Mouse (Mus musculus): ENCODE measurements around the gene D7Ertd443e. TPM values are rescaled to one million over a fixed set of nuclear protein-coding genes. Genes with fewer than 3 reads are reported as not detected.

The D7Ertd443e gene
- polyA plus RNA-seq, 1 experiment from 2014 or later, result 0.13 TPM

- no peak for ATAC-seq
- no peaks in the 10 kb centered on the region for H3K27me3 ChIP-seq
- H3K4me3 ChIP-seq (replicated peaks), result no peak overlapping the region
- H3K27ac ChIP-seq, result no peak overlapping the region
- WGBS, result 83% methylated on average over 5 of the region's 5 CpGs
- H3K9me3 ChIP-seq, result no peaks in the 10 kb centered on the region
- H3K9ac ChIP-seq (replicated peaks), result no peak overlapping the region
- no peak overlapping the region for H3K4me2 ChIP-seq (replicated peaks)
- no peaks in the 10 kb centered on the region for H3K36me3 ChIP-seq
- no peaks in the 10 kb centered on the region for H3K4me1 ChIP-seq (replicated peaks)
Observed at GRCm38 (mm10) chr7:134272956-134273355, 112.5 kb downstream of the D7Ertd443e start.

- Histone ChIP-seq H3K27me3 (no peaks in the 10 kb centered on the region), H3K4me1 (replicated peaks) (no peaks in the 10 kb centered on the region), H3K9me3 (no peaks in the 10 kb centered on the region), H3K36me3 (no peaks in the 10 kb centered on the region), H3K9ac (replicated peaks) (no peak overlapping the region), H3K4me3 (replicated peaks) (no peak overlapping the region), H3K27ac (no peak overlapping the region), H3K4me2 (replicated peaks) (no peak overlapping the region)
- 70% methylated on average over 4 of the region's 4 CpGs for WGBS
- no peak for ATAC-seq
Observed at GRCm38 (mm10) chr7:134272421-134272820, 113.0 kb downstream of the D7Ertd443e start.

GRCm38 (mm10) chr7:134265783-134266182 lies 119.7 kb downstream of the D7Ertd443e start:
- no peak for ATAC-seq

GRCm38 (mm10) chr7:134263146-134263906 lies 122.1 kb downstream of the D7Ertd443e start:
- WGBS, result 38% methylated on average over 4 of the region's 4 CpGs
- no peaks in the 10 kb centered on the region for H3K27me3 ChIP-seq
- ATAC-seq, result peak; percentile 58; the same call in 1 of the 2 replicates

More at GRCm38 (mm10) chr7:134265783-134266182, 119.7 kb downstream of the D7Ertd443e start:
- Histone ChIP-seq H3K9ac (replicated peaks) (no peak overlapping the region), H3K27me3 (no peaks in the 10 kb centered on the region), H3K9me3 (no peaks in the 10 kb centered on the region), H3K36me3 (no peaks in the 10 kb centered on the region), H3K4me3 (replicated peaks) (no peak overlapping the region), H3K27ac (no peak overlapping the region), H3K4me1 (replicated peaks) (0 out of 2 replicates have a peak, but pooled peaks cover 6% of the 10 kb centered on the region), H3K4me2 (replicated peaks) (no peak overlapping the region)
- WGBS, result 79% methylated on average over 4 of the region's 4 CpGs

GRCm38 (mm10) chr7:134261003-134261701 lies 124.3 kb downstream of the D7Ertd443e start:
- Histone ChIP-seq H3K4me1 (replicated peaks) (0 out of 2 replicates have a peak, but pooled peaks cover 6% of the 10 kb centered on the region), H3K4me3 (replicated peaks) (no peak overlapping the region), H3K27me3 (no peaks in the 10 kb centered on the region), H3K27ac (no peak overlapping the region), H3K36me3 (no peaks in the 10 kb centered on the region), H3K9me3 (no peaks in the 10 kb centered on the region), H3K9ac (replicated peaks) (no peak overlapping the region), H3K4me2 (replicated peaks) (no peak overlapping the region)
- ATAC-seq, result no peak
- WGBS, result 60% methylated on average over 4 of the region's 4 CpGs

More at GRCm38 (mm10) chr7:134263146-134263906, 122.1 kb downstream of the D7Ertd443e start:
- H3K9me3 ChIP-seq, result no peaks in the 10 kb centered on the region
- H3K9ac ChIP-seq (replicated peaks), result no peak overlapping the region
- no peak overlapping the region for H3K27ac ChIP-seq
- no peak overlapping the region for H3K4me3 ChIP-seq (replicated peaks)
- 0 out of 2 replicates have a peak, but pooled peaks cover 6% of the 10 kb centered on the region for H3K4me1 ChIP-seq (replicated peaks)
- H3K4me2 ChIP-seq (replicated peaks), result no peak overlapping the region
- no peaks in the 10 kb centered on the region for H3K36me3 ChIP-seq

- H3K4me1 ChIP-seq (replicated peaks), result peaks cover 5% of the 10 kb centered on the region; the same call in 1 of the 2 replicates
- H3K4me2 ChIP-seq (replicated peaks), result no peak overlapping the region
- 84% methylated on average over 7 of the region's 7 CpGs for WGBS
- H3K4me3 ChIP-seq (replicated peaks), result no peak overlapping the region
- H3K9ac ChIP-seq (replicated peaks), result no peak overlapping the region
- no peaks in the 10 kb centered on the region for H3K27me3 ChIP-seq
- ATAC-seq, result no peak
- H3K27ac ChIP-seq, result no peak overlapping the region
- no peaks in the 10 kb centered on the region for H3K9me3 ChIP-seq
- no peaks in the 10 kb centered on the region for H3K36me3 ChIP-seq
Observed at GRCm38 (mm10) chr7:134250273-134250870, 135.1 kb downstream of the D7Ertd443e start.

- Histone ChIP-seq H3K4me1 (replicated peaks) (peaks cover 5% of the 10 kb centered on the region; the same call in 1 of the 2 replicates), H3K27ac (no peak overlapping the region), H3K9me3 (no peaks in the 10 kb centered on the region), H3K9ac (replicated peaks) (no peak overlapping the region), H3K36me3 (no peaks in the 10 kb centered on the region), H3K4me2 (replicated peaks) (no peak overlapping the region), H3K4me3 (replicated peaks) (no peak overlapping the region), H3K27me3 (no peaks in the 10 kb centered on the region)
- no peak for ATAC-seq
- 96% methylated on average over 2 of the region's 2 CpGs for WGBS
Observed at GRCm38 (mm10) chr7:134248041-134248440, 137.4 kb downstream of the D7Ertd443e start.

- Histone ChIP-seq H3K4me2 (replicated peaks) (no peak overlapping the region), H3K36me3 (no peaks in the 10 kb centered on the region), H3K27ac (no peak overlapping the region), H3K9me3 (no peaks in the 10 kb centered on the region), H3K4me1 (replicated peaks) (peaks cover 5% of the 10 kb centered on the region; the same call in 1 of the 2 replicates), H3K27me3 (no peaks in the 10 kb centered on the region), H3K4me3 (replicated peaks) (no peak overlapping the region), H3K9ac (replicated peaks) (no peak overlapping the region)
- ATAC-seq, result no peak
- WGBS, result 17% methylated on average over 5 of the region's 5 CpGs
Observed at GRCm38 (mm10) chr7:134246624-134247023, 138.8 kb downstream of the D7Ertd443e start.

- Histone ChIP-seq H3K4me2 (replicated peaks) (no peak overlapping the region), H3K9me3 (no peaks in the 10 kb centered on the region), H3K4me1 (replicated peaks) (peaks cover 5% of the 10 kb centered on the region; the same call in 1 of the 2 replicates), H3K4me3 (replicated peaks) (no peak overlapping the region), H3K9ac (replicated peaks) (no peak overlapping the region), H3K27ac (no peak overlapping the region), H3K36me3 (no peaks in the 10 kb centered on the region), H3K27me3 (no peaks in the 10 kb centered on the region)
- WGBS, result 83% methylated on average over 1 of the region's 1 CpGs
- no peak for ATAC-seq
Observed at GRCm38 (mm10) chr7:134242773-134243172, 142.7 kb downstream of the D7Ertd443e start.

GRCm38 (mm10) chr7:134241212-134241611 lies 144.2 kb downstream of the D7Ertd443e start:
- H3K9me3 ChIP-seq, result no peaks in the 10 kb centered on the region
- no peak overlapping the region for H3K27ac ChIP-seq
- H3K4me3 ChIP-seq (replicated peaks), result no peak overlapping the region
- H3K36me3 ChIP-seq, result no peaks in the 10 kb centered on the region
- no peak overlapping the region for H3K4me2 ChIP-seq (replicated peaks)
- ATAC-seq, result no peak
- H3K4me1 ChIP-seq (replicated peaks), result peaks cover under 1% of the 10 kb centered on the region; the same call in 1 of the 2 replicates
- no peaks in the 10 kb centered on the region for H3K27me3 ChIP-seq
- WGBS, result 81% methylated on average over 4 of the region's 4 CpGs
- no peak overlapping the region for H3K9ac ChIP-seq (replicated peaks)

- no peaks in the 10 kb centered on the region for H3K36me3 ChIP-seq
- H3K4me2 ChIP-seq (replicated peaks), result no peak overlapping the region
- WGBS, result 94% methylated on average over 1 of the region's 1 CpGs
- H3K27me3 ChIP-seq, result no peaks in the 10 kb centered on the region
- no peak overlapping the region for H3K4me3 ChIP-seq (replicated peaks)
- no peaks in the 10 kb centered on the region for H3K4me1 ChIP-seq (replicated peaks)
- H3K9me3 ChIP-seq, result no peaks in the 10 kb centered on the region
- no peak for ATAC-seq
- H3K27ac ChIP-seq, result no peak overlapping the region
- no peak overlapping the region for H3K9ac ChIP-seq (replicated peaks)
Observed at GRCm38 (mm10) chr7:134240579-134240978, 144.9 kb downstream of the D7Ertd443e start.

- no peaks in the 10 kb centered on the region for H3K4me1 ChIP-seq (replicated peaks)
- H3K27ac ChIP-seq, result no peak overlapping the region
- no peak overlapping the region for H3K9ac ChIP-seq (replicated peaks)
- no peaks in the 10 kb centered on the region for H3K9me3 ChIP-seq
- no peak for ATAC-seq
- no peak overlapping the region for H3K4me3 ChIP-seq (replicated peaks)
- H3K36me3 ChIP-seq, result no peaks in the 10 kb centered on the region
- no peaks in the 10 kb centered on the region for H3K27me3 ChIP-seq
- no peak overlapping the region for H3K4me2 ChIP-seq (replicated peaks)
- 97% methylated on average over 3 of the region's 3 CpGs for WGBS
Observed at GRCm38 (mm10) chr7:134238863-134239262, 146.6 kb downstream of the D7Ertd443e start.
